Mouse (Mus musculus) hindbrain, embryonic 13.5 days (tissue): ENCODE measurements around the gene Actb. TPM values are rescaled to one million over a fixed set of nuclear protein-coding genes. Genes with fewer than 3 reads are reported as not detected.

Source experiments
- ATAC-seq: fragments of 200-750 bp; cut with Nextera tagmentation; 2 replicates; pipeline ENCODE4 v1.8.0; 2017; ENCODE audit warnings: moderate TSS enrichment; ENCODE audit not compliant: low FRiP score
- H3K27ac ChIP-seq: fragments of 300-500 bp; sonication (generic); 2 replicates; pipeline ENCODE4 v1.5.1; 2015; ENCODE audit warnings: inconsistent platforms, mild to moderate bottlenecking, moderate library complexity
- H3K27me3 ChIP-seq: fragments of 300-500 bp; sonication (generic); 2 replicates; pipeline ENCODE4 v1.6.1; 2015; ENCODE audit warnings: mild to moderate bottlenecking, inconsistent platforms
- H3K36me3 ChIP-seq: fragments of 300-500 bp; sonication (generic); 2 replicates; pipeline ENCODE4 v1.6.1; 2015; ENCODE audit warnings: mild to moderate bottlenecking, inconsistent platforms
- H3K4me1 ChIP-seq: fragments of 300-500 bp; sonication (generic); replicated peaks from 2 replicates; pipeline ENCODE4 v1.6.1; 2015; ENCODE audit warnings: inconsistent platforms
- H3K4me2 ChIP-seq: fragments of 300-500 bp; sonication (generic); 2 replicates; pipeline ENCODE4 v1.6.1; 2015; ENCODE audit warnings: inconsistent platforms, mild to moderate bottlenecking, moderate library complexity
- H3K4me3 ChIP-seq: fragments of 300-500 bp; sonication (generic); 2 replicates; pipeline ENCODE4 v1.5.1; 2015; ENCODE audit warnings: mild to moderate bottlenecking, inconsistent platforms
- H3K9ac ChIP-seq: fragments of 300-500 bp; sonication (generic); 2 replicates; pipeline ENCODE4 v1.6.1; 2015; ENCODE audit warnings: mild to moderate bottlenecking, inconsistent platforms
- H3K9me3 ChIP-seq: fragments of 300-500 bp; sonication (generic); 2 replicates; pipeline ENCODE4 v1.6.1; 2016; ENCODE audit warnings: inconsistent platforms
- WGBS: fragments of 180-500 bp; shearing (Covaris S2); methylation state at CpG from one replicate; pipeline ENCODE4 v1.1.7; 2015; 5-methylcytosine and 5-hydroxymethylcytosine counted together
- polyA plus RNA-seq: library from polyadenylated mRNA; unstranded; fragments of >200 nt; fragmentation: Nextera tagmentation; extraction: Ambion mirVana; gene quantifications from 2 replicates; pipeline ENCODE4 v1.2.1, GENCODE M21; 2015

The Actb gene
- polyA plus RNA-seq, 1 experiment from 2014 or later = 17,716 TPM

- H3K4me1 ChIP-seq = peaks cover 59% of the 10 kb centered on the region
- H3K9me3 ChIP-seq = no peaks in the 10 kb centered on the region
- no peak for ATAC-seq
- peak overlapping the region; percentile 99 for H3K4me3 ChIP-seq
- peak overlapping the region; percentile 100 for H3K27ac ChIP-seq
- WGBS = 77% methylated on average over 19 of the region's 19 CpGs
- H3K4me2 ChIP-seq = peak overlapping the region; percentile 95
- H3K9ac ChIP-seq = peak overlapping the region; percentile 100
- H3K36me3 ChIP-seq = peaks cover 59% of the 10 kb centered on the region
- no peaks in the 10 kb centered on the region for H3K27me3 ChIP-seq
Measured at GRCm38 (mm10) chr5:142904208-142905037, 2.1 kb downstream of the Actb start.

- ATAC-seq = no peak
- Histone ChIP-seq H3K4me1 (peaks cover 51% of the 10 kb centered on the region), H3K36me3 (peaks cover 65% of the 10 kb centered on the region)
Measured at GRCm38 (mm10) chr5:142903470-142904207, 2.9 kb downstream of the Actb start.

DNA sequence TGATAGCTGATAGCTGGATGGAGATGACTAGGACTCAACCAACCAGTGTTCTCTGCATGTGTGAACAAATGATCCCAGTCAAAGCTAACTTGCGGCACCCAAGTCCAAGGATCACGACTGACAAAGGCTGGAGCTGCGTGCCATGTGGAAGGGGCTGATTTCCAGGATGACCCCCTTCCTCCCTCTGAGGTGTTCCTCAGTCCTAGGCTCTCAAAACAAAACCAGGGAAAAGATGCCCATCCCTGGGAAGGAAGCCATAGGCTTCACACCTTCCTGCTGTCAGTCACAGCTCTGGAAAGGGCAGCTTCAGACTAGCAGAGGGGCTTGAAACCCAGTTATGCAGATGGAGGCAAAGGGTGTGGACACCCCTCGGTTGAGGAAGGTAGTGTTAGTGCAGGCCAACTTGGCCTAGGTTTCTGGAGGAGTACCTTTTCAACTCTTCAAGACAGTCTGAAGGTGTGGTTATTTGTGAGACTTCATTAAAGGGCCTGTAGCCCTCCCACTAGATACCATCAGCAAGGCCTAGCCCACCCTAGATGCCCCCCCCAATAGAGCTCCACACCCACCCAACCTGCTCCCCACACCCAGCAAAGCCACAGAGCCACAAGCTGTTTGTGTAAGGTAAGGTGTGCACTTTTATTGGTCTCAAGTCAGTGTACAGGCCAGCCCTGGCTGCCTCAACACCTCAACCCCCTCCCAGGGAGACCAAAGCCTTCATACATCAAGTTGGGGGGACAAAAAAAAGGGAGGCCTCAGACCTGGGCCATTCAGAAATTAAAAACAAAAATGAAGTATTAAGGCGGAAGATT, 3.8 kb downstream of the Actb start:
- peak overlapping the region; percentile 18; the same call in 1 of the 2 replicates for H3K4me3 ChIP-seq
- peaks cover 65% of the 10 kb centered on the region for H3K36me3 ChIP-seq
- peak overlapping the region; percentile 60 for H3K9ac ChIP-seq
- H3K4me1 ChIP-seq = peaks cover 42% of the 10 kb centered on the region
- ATAC-seq = no peak
- peak overlapping the region; percentile 95 for H3K4me2 ChIP-seq
- H3K9me3 ChIP-seq = no peaks in the 10 kb centered on the region
- H3K27ac ChIP-seq = peak overlapping the region; percentile 56
- no peaks in the 10 kb centered on the region for H3K27me3 ChIP-seq
- 58% methylated on average over 5 of the region's 5 CpGs for WGBS

More at GRCm38 (mm10) chr5:142903470-142904207, 2.9 kb downstream of the Actb start:
- Histone ChIP-seq H3K9me3 (no peaks in the 10 kb centered on the region), H3K27ac (peak overlapping the region; percentile 100), H3K4me2 (peak overlapping the region; percentile 95), H3K27me3 (no peaks in the 10 kb centered on the region), H3K9ac (peak overlapping the region; percentile 100), H3K4me3 (peak overlapping the region; percentile 99)
- 83% methylated on average over 14 of the region's 14 CpGs for WGBS

GRCm38 (mm10) chr5:142901846-142902505, 4.6 kb downstream of the Actb start:
- Histone ChIP-seq H3K36me3 (peaks cover 65% of the 10 kb centered on the region), H3K27ac (peak overlapping the region; percentile 56), H3K27me3 (no peaks in the 10 kb centered on the region), H3K4me2 (peak overlapping the region; percentile 95), H3K9ac (peak overlapping the region; percentile 60), H3K9me3 (no peaks in the 10 kb centered on the region), H3K4me1 (peaks cover 34% of the 10 kb centered on the region), H3K4me3 (0 out of 2 replicates have a peak overlapping the region, but pooled peaks have one; percentile 18)
- WGBS = 70% methylated on average over 4 of the region's 4 CpGs
- ATAC-seq = no peak

DNA sequence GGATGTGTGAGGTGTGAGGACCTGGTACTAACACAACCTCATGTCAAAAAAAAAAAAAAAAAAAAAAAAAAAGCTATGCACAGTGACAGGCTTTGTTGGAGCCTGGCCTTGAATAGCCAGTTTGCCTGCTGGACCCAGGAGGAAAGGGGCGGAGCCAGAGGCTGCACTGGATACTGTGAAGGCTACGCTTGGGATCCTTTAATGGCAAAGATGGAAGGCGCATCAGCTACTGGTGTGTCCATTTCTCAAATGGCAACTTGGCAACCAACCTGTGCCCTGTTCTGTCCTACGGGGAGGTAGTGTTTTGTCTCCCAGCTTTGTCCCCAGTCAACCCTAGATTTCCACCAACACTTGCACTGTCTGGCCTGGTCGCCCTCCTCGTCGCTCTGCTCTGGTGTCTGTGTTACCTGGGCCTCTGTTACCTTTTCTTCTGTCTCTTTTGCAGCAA, 5.2 kb downstream of the Actb start:
- H3K9ac ChIP-seq = peak overlapping the region; percentile 60; the same call in 1 of the 2 replicates
- no peaks in the 10 kb centered on the region for H3K27me3 ChIP-seq
- no peak overlapping the region for H3K4me2 ChIP-seq
- H3K4me3 ChIP-seq = no peak overlapping the region
- no peaks in the 10 kb centered on the region for H3K9me3 ChIP-seq
- ATAC-seq = no peak
- H3K36me3 ChIP-seq = peaks cover 65% of the 10 kb centered on the region
- WGBS = 76% methylated on average over 7 of the region's 7 CpGs
- peak overlapping the region; percentile 56 for H3K27ac ChIP-seq
- peaks cover 33% of the 10 kb centered on the region for H3K4me1 ChIP-seq

- no peak for ATAC-seq
- no peak overlapping the region for H3K4me2 ChIP-seq
- no peak overlapping the region for H3K4me3 ChIP-seq
- peak overlapping the region; percentile 56 for H3K27ac ChIP-seq
- peaks cover 39% of the 10 kb centered on the region for H3K4me1 ChIP-seq
- H3K27me3 ChIP-seq = no peaks in the 10 kb centered on the region
- no peak overlapping the region for H3K9ac ChIP-seq
- 86% methylated on average over 7 of the region's 7 CpGs for WGBS
- H3K9me3 ChIP-seq = no peaks in the 10 kb centered on the region
- peaks cover 65% of the 10 kb centered on the region for H3K36me3 ChIP-seq
Measured at GRCm38 (mm10) chr5:142900651-142901050, 5.9 kb downstream of the Actb start.

- 86% methylated on average over 5 of the region's 5 CpGs for WGBS
- no peaks in the 10 kb centered on the region for H3K9me3 ChIP-seq
- ATAC-seq = no peak
- peaks cover 43% of the 10 kb centered on the region for H3K4me1 ChIP-seq
- H3K4me2 ChIP-seq = no peak overlapping the region
- H3K9ac ChIP-seq = no peak overlapping the region
- no peak overlapping the region for H3K4me3 ChIP-seq
- H3K27ac ChIP-seq = peak overlapping the region; percentile 56; the same call in 1 of the 2 replicates
- H3K36me3 ChIP-seq = peaks cover 60% of the 10 kb centered on the region
- no peaks in the 10 kb centered on the region for H3K27me3 ChIP-seq
Measured at GRCm38 (mm10) chr5:142899932-142900533, 6.5 kb downstream of the Actb start.

DNA sequence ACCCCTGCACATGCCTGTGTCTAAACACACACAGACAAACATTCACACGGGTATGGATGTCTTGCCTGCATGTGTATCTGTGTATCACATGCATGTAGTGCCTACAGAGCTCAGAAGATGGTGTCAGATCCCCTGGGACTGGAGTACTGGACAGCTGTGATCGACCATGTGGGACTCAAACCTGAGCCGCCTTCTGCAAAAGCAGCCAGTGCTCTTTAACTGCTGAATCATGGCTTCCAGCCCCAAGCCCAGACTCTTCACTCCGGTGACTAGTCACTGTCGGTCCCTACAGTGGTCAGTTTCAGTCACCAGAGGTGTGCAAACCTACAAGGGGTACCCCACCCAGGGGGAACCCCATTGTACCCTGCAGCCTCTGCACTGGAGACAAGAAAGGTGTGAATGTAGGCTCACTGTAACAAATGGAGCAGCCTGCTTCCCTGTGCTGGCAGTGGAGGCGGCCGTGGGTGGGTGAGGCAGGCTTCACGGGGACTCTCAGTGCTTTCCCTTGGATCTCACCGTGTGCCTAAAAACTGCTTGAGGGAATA, 7.4 kb downstream of the Actb start:
- 85% methylated on average over 9 of the region's 9 CpGs for WGBS
- Histone ChIP-seq H3K4me2 (no peak overlapping the region), H3K36me3 (peaks cover 51% of the 10 kb centered on the region), H3K4me1 (peaks cover 40% of the 10 kb centered on the region), H3K9ac (no peak overlapping the region), H3K9me3 (no peaks in the 10 kb centered on the region), H3K4me3 (no peak overlapping the region), H3K27me3 (no peaks in the 10 kb centered on the region), H3K27ac (no peak overlapping the region; the same call in 1 of the 2 replicates)
- ATAC-seq = no peak

DNA sequence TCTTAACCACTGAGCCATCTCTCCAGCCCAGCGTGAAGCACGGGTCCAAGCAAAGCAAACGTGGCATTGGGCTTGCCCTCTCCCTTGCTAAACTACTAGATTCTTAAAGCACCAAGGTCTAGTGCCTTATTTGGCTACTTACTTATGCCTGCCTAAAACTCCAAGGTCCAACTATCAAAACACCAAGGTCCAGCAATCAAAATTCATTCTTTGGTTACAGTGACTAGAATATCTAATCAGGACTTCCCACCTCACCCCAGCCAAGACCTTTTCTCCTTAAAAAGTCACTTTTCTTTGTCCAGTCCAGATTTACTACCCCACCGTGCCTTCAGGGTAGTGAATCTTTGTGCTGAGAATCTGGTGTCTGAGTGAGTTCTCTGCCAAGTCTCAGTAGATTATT, 8.2 kb downstream of the Actb start:
- Histone ChIP-seq H3K9ac (no peak overlapping the region), H3K27me3 (no peaks in the 10 kb centered on the region), H3K9me3 (no peaks in the 10 kb centered on the region), H3K4me1 (peaks cover 42% of the 10 kb centered on the region), H3K36me3 (peaks cover 44% of the 10 kb centered on the region), H3K4me3 (no peak overlapping the region), H3K27ac (no peak overlapping the region), H3K4me2 (no peak overlapping the region)
- 92% methylated on average over 4 of the region's 4 CpGs for WGBS
- no peak for ATAC-seq

GRCm38 (mm10) chr5:142897568-142898248, 8.8 kb downstream of the Actb start:
- 91% methylated on average over 7 of the region's 7 CpGs for WGBS

More at GRCm38 (mm10) chr5:142897568-142898248, 8.8 kb downstream of the Actb start:
- Histone ChIP-seq H3K36me3 (peaks cover 38% of the 10 kb centered on the region), H3K4me3 (no peak overlapping the region), H3K27ac (no peak overlapping the region), H3K4me1 (peaks cover 39% of the 10 kb centered on the region), H3K27me3 (no peaks in the 10 kb centered on the region), H3K9me3 (no peaks in the 10 kb centered on the region), H3K9ac (no peak overlapping the region), H3K4me2 (no peak overlapping the region)
- ATAC-seq = no peak
